Mouse (Mus musculus): ENCODE measurements around the gene Ermard.

Gene Ermard

GRCm38 (mm10) chr17:15120569-15120968 is 79.6 kb downstream of the Ermard start:
- DNase-seq (ENCODE audit: low spot score in 2 of 2), result no peak

- DNase-seq (ENCODE audit: low spot score in 2 of 2), result no peak
These were observed 88.8 kb downstream of the Ermard start for GRCm38 (mm10) chr17:15129630-15130287.

- DNase-seq (ENCODE audit: low spot score in 2 of 2), result no peak
These were observed 89.3 kb downstream of the Ermard start for GRCm38 (mm10) chr17:15130288-15130656.

- DNase-seq (ENCODE audit: low spot score in 2 of 2), result no peak
These were observed 94.1 kb downstream of the Ermard start for GRCm38 (mm10) chr17:15134905-15135669.

- DNase-seq (ENCODE audit: low spot score in 2 of 2), result no peak
These were observed 96.4 kb downstream of the Ermard start for GRCm38 (mm10) chr17:15137443-15137842.

All from cerebellum, postnatal 4 days (tissue).